Mouse (Mus musculus) liver, postnatal 0 days (tissue): ENCODE data around the gene Ube2j1.

Experiments
- CTCF ChIP-seq: sonication (generic); IDR thresholded peaks from 2 replicates; pipeline ENCODE4 v1.5.1; 2016; ENCODE audit warnings: antibody characterized with exemption, low read depth
- EP300 ChIP-seq: IDR thresholded peaks from 2 replicates; pipeline ENCODE4 v1.6.1; 2016; ENCODE audit warnings: antibody characterized with exemption, low read depth, mild to moderate bottlenecking

DNA sequence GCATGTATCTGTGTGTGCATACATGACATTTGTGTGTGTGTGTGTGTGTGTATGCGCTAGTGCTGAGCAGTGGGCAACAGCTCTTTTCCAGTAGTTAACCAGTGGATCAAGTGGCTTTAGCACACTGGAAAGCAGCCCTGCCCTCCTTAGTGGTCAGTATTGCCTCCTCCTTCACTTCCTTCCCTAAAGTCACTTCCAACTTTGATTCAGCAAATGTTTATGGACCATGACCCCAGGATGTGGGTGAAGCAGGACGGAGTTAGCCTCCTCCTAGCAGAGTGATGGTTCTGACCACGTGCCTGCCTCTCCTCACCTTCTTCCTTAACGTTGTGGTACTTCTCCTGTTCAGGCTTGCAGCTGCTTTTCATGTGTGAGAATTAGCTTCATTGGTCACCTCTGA, 8.6 kb downstream of the Ube2j1 start:
- no peak for TF ChIP-seq CTCF
- no peak for TF ChIP-seq EP300
